Mouse (Mus musculus) MEL (cell line): ENCODE measurements at regions not wholly inside any gene's neighbourhood (a gene's known extent, or its start where the extent isn't known, plus 50 kb on each side); places are given as distances from the start of the nearest gene placed in this dataset.

Source experiments
- DNase-seq: peaks from one replicate; pipeline ENCODE4 v3.0.0; 2011; ENCODE audit warnings: low read depth, low spot score
- H3K27ac ChIP-seq: 2 replicates; pipeline ENCODE4 v1.5.1; 2012; ENCODE audit warnings: low read depth, mild to moderate bottlenecking, control low read depth, low read length, moderate library complexity; ENCODE audit not compliant: control insufficient read depth
- H3K27me3 ChIP-seq, 2 experiments: fragments of 150-350 bp in 1 of 2; sonication (generic) in 1 of 2; 2 replicates each; pipeline ENCODE4 v1.6.1; 2012; ENCODE audit warnings: low read length in 2 of 2, mild to moderate bottlenecking in 2 of 2, improper control_type of control experiment in 1 of 2, moderate library complexity in 1 of 2; ENCODE audit not compliant: insufficient read depth in 2 of 2, control insufficient read depth in 1 of 2
- H3K36me3 ChIP-seq, 2 experiments: 2 replicates each; pipeline ENCODE4 v1.6.1; 2012 to 2014; ENCODE audit warnings: low read length in 2 of 2, improper control_type of control experiment in 1 of 2, inconsistent platforms in 1 of 2, mild to moderate bottlenecking in 1 of 2; ENCODE audit not compliant: insufficient read depth in 2 of 2, control insufficient read depth in 1 of 2
- H3K4me1 ChIP-seq, 2 experiments: fragments of 150-350 bp in 1 of 2; sonication (generic) in 1 of 2; 2 replicates each; pipeline ENCODE4 v1.6.1; 2012; ENCODE audit warnings: low read length in 2 of 2, improper control_type of control experiment in 1 of 2, mild to moderate bottlenecking in 1 of 2; ENCODE audit not compliant: insufficient read depth in 2 of 2, control insufficient read depth in 1 of 2
- H3K4me3 ChIP-seq, 2 experiments: fragments of 150-350 bp in 1 of 2; sonication (generic) in 1 of 2; 2 replicates each; pipeline ENCODE4 v1.5.1; 2012; ENCODE audit warnings: low read depth in 2 of 2, low read length in 2 of 2, mild to moderate bottlenecking in 2 of 2, moderate library complexity in 2 of 2, control low read depth in 1 of 2, improper control_type of control experiment in 1 of 2; ENCODE audit not compliant: control insufficient read depth in 1 of 2, insufficient read depth in 1 of 2
- H3K79me2 ChIP-seq: 2 replicates; pipeline ENCODE4 v1.6.1; 2012; ENCODE audit warnings: mild to moderate bottlenecking, low read length, moderate library complexity; ENCODE audit not compliant: control insufficient read depth, poor library complexity, insufficient read depth
- H3K9ac ChIP-seq: 2 replicates; pipeline ENCODE4 v1.6.1; 2012; ENCODE audit warnings: low read depth, mild to moderate bottlenecking, control low read depth, low read length, moderate library complexity; ENCODE audit not compliant: control insufficient read depth, poor library complexity, severe bottlenecking
- H3K9me3 ChIP-seq: fragments of 150-350 bp; sonication (generic); replicated peaks from 2 replicates; pipeline ENCODE4 v1.6.1; 2012; ENCODE audit warnings: mild to moderate bottlenecking, low read length, improper control_type of control experiment, moderate library complexity; ENCODE audit not compliant: insufficient read depth
- BHLHE40 ChIP-seq: IDR thresholded peaks from 2 replicates; pipeline ENCODE4 v1.6.1; 2012; ENCODE audit warnings: low read depth, mild to moderate bottlenecking, inconsistent platforms, low read length, improper control_type of control experiment, borderline replicate concordance
- CHD1 ChIP-seq: IDR thresholded peaks from 2 replicates; pipeline ENCODE4 v1.6.1; 2012; ENCODE audit warnings: low read depth, mild to moderate bottlenecking, inconsistent platforms, low read length, improper control_type of control experiment
- CHD2 ChIP-seq: IDR thresholded peaks from 2 replicates; pipeline ENCODE4 v1.6.1; 2011; ENCODE audit warnings: low read length, improper control_type of control experiment
- EP300 ChIP-seq, 2 experiments: IDR thresholded peaks; 2 replicates each; pipeline ENCODE4 v1.6.1; 2011; ENCODE audit warnings: improper control_type of control experiment in 2 of 2, low read length in 2 of 2, low read depth in 1 of 2, mild to moderate bottlenecking in 1 of 2
- GATA1 ChIP-seq: IDR thresholded peaks from 2 replicates; pipeline ENCODE4 v1.6.1; 2011; ENCODE audit warnings: low read depth, low read length, improper control_type of control experiment
- KAT2A ChIP-seq: conservative IDR thresholded peaks from 2 replicates; pipeline ENCODE4 v1.6.1; 2012; ENCODE audit warnings: low read depth, low read length, improper control_type of control experiment, inconsistent platforms
- MXI1 ChIP-seq: IDR thresholded peaks from 2 replicates; pipeline ENCODE4 v1.6.1; 2011; ENCODE audit warnings: mild to moderate bottlenecking, low read depth, low read length, improper control_type of control experiment
- MYC ChIP-seq: IDR thresholded peaks from 2 replicates; pipeline ENCODE4 v1.6.1; 2011; ENCODE audit warnings: low read depth, mild to moderate bottlenecking, low read length, improper control_type of control experiment, moderate library complexity
- NRF1 ChIP-seq: IDR thresholded peaks from 2 replicates; pipeline ENCODE4 v1.6.1; 2014; ENCODE audit warnings: low read depth, mild to moderate bottlenecking, inconsistent platforms, low read length, improper control_type of control experiment, moderate library complexity; ENCODE audit not compliant: poor library complexity, insufficient read depth, severe bottlenecking
- POLR2A ChIP-seq, 2 experiments: IDR thresholded peaks; 2 replicates each; pipeline ENCODE4 v1.6.1; 2011 to 2012; ENCODE audit warnings: low read length in 2 of 2, mild to moderate bottlenecking in 2 of 2, control low read depth in 1 of 2, improper control_type of control experiment in 1 of 2, low read depth in 1 of 2, moderate library complexity in 1 of 2; ENCODE audit not compliant: control insufficient read depth in 1 of 2, insufficient read depth in 1 of 2, poor library complexity in 1 of 2
- SIN3A ChIP-seq: IDR thresholded peaks from 2 replicates; pipeline ENCODE4 v1.6.1; 2012; ENCODE audit warnings: low read length, improper control_type of control experiment, inconsistent platforms
- USF1 ChIP-seq: IDR thresholded peaks from 2 replicates; pipeline ENCODE4 v1.6.1; 2014; ENCODE audit warnings: low read depth, mild to moderate bottlenecking, inconsistent platforms, low read length, improper control_type of control experiment, moderate library complexity
- USF2 ChIP-seq, 2 experiments: IDR thresholded peaks; 2 replicates each; pipeline ENCODE4 v1.6.1; 2011 to 2012; ENCODE audit warnings: improper control_type of control experiment in 2 of 2, low read length in 2 of 2, borderline replicate concordance in 1 of 2, inconsistent platforms in 1 of 2, low read depth in 1 of 2, mild to moderate bottlenecking in 1 of 2; ENCODE audit not compliant: insufficient read depth in 1 of 2
- ZC3H11A ChIP-seq: IDR thresholded peaks from 2 replicates; pipeline ENCODE4 v1.6.1; 2012; ENCODE audit warnings: low read depth, mild to moderate bottlenecking, inconsistent platforms, low read length, improper control_type of control experiment
- ZMIZ1 ChIP-seq: IDR thresholded peaks from 2 replicates; pipeline ENCODE4 v1.6.1; 2012; ENCODE audit warnings: low read depth, mild to moderate bottlenecking, inconsistent platforms, low read length, improper control_type of control experiment, moderate library complexity
- ZNF384 ChIP-seq: IDR thresholded peaks from 2 replicates; pipeline ENCODE4 v1.6.1; 2012; ENCODE audit warnings: low read depth, mild to moderate bottlenecking, inconsistent platforms, low read length, improper control_type of control experiment

DNA sequence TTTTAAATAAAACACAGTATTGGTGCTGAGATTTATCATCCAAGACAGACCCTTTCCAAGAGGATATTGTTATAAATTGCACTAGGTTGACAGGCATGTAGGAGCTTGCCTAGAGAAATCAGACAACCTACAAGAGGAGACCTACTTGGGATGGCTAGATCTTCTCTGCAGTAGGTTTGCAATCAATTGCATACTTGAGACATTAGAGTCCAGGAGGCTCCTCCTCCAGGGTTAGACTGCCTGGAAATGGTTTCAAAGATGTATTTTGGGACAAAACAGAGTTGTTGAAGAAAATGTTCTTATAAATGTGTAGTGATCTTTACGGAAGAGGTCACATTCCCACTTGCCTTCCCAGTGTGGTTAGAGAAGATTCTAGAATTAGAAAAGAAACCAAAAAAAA, 98.9 kb upstream of the Cdc42ep3 start (continued):
- no peak for TF ChIP-seq ZC3H11A

DNA sequence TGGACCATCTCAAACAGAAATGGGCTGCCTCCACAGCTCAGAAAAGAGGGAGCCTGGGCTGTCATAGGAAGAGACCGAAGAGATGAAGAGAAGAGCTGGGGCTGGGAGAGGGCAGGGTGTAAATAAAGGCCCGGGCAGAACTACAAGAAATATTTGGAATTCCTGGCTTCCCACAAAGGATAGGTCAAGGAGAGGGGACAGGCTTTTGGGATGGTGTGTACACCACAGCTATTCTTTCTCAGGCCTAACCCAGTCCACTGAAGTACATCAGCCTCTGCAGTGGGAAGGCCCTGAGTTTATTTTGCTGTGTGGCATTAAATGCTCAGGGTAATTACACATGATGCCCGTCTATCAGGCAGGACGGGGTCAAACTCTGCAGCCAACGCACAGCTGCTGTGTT, 99.6 kb upstream of the Cdc42ep3 start:
- H3K4me1 ChIP-seq = no peaks in the 10 kb centered on the region

DNA sequence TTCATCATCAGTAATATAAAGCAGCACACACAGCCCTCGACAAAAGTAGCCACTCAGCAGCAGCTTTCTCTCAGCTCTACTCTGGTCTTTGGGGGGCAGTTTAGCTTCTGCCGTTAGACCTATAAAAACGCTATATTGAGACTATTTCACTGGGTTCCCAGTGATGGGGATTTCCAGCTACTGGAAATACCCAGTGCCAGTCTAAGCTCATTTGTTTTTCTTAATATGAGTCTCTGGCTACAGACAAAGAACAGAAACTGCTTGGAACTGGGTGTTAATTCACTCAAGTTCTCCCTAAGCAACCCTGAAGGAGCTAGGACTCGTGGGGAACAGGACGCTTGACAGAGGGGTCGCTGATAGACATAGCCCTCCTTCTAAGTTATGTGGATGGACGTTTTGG, 100.3 kb upstream of the Cdc42ep3 start:
- Histone ChIP-seq H3K79me2 (no peaks in the 10 kb centered on the region), H3K36me3 (no peaks in the 10 kb centered on the region), H3K9me3 (no peaks in the 10 kb centered on the region), H3K27ac (no peak overlapping the region), H3K4me1 (no peaks in the 10 kb centered on the region), H3K4me3 (no peak overlapping the region), H3K27me3 (no peaks in the 10 kb centered on the region), H3K9ac (no peak overlapping the region)
- DNase-seq = no peak
- TF ChIP-seq USF1 (no peak), NRF1 (no peak), ZMIZ1 (no peak), MXI1 (no peak), CHD1 (no peak), EP300 (IDR thresholded peaks at IDR 0.05; ENCODE audit: low read depth in 1 of 2, low read length in 2 of 2) (no peak), BHLHE40 (no peak), ZNF384 (no peak), USF2 (IDR thresholded peaks at IDR 0.05; ENCODE audit: borderline replicate concordance in 1 of 2, insufficient read depth in 1 of 2, low read depth in 1 of 2, low read length in 2 of 2) (no peak), POLR2A (IDR thresholded peaks at IDR 0.05; ENCODE audit: control insufficient read depth in 1 of 2, insufficient read depth in 1 of 2, low read depth in 1 of 2, low read length in 2 of 2, poor library complexity in 1 of 2) (no peak)

More for the DNA sequence above, 99.6 kb upstream of the Cdc42ep3 start:
- Histone ChIP-seq H3K27ac (no peak overlapping the region), H3K4me3 (no peak overlapping the region), H3K36me3 (no peaks in the 10 kb centered on the region), H3K27me3 (no peaks in the 10 kb centered on the region), H3K9ac (no peak overlapping the region), H3K9me3 (no peaks in the 10 kb centered on the region), H3K79me2 (no peaks in the 10 kb centered on the region)
- DNase-seq = no peak
- TF ChIP-seq MYC (no peak), KAT2A (no peak), GATA1 (no peak)

- Histone ChIP-seq H3K27ac (no peak overlapping the region), H3K27me3 (no peaks in the 10 kb centered on the region), H3K79me2 (no peaks in the 10 kb centered on the region)
Measured at GRCm38 (mm10) chr17:79457636-79458035, 102.7 kb upstream of the Cdc42ep3 start.

More at GRCm38 (mm10) chr17:79457636-79458035, 102.7 kb upstream of the Cdc42ep3 start:
- no peak for DNase-seq
- H3K4me1 ChIP-seq = no peaks in the 10 kb centered on the region
- TF ChIP-seq POLR2A (IDR thresholded peaks at IDR 0.05; ENCODE audit: control insufficient read depth in 1 of 2, insufficient read depth in 1 of 2, low read depth in 1 of 2, low read length in 2 of 2, poor library complexity in 1 of 2) (no peak), SIN3A (no peak), CHD2 (no peak), ZC3H11A (no peak), BHLHE40 (no peak)
- no peak overlapping the region for H3K9ac ChIP-seq
- H3K9me3 ChIP-seq = no peaks in the 10 kb centered on the region
- no peaks in the 10 kb centered on the region for H3K36me3 ChIP-seq
- H3K4me3 ChIP-seq = no peak overlapping the region
